Mouse (Mus musculus): Measurements from ENCODE around the gene Katnal1. TPM values are rescaled to one million over a fixed set of nuclear protein-coding genes. Genes with fewer than 3 reads are reported as not detected.
A peak's percentile ranks its signal among the peaks of the same experiment; 100 is the strongest.

Gene Katnal1
- total RNA-seq (2021): 10 to 100 TPM; 10.7 to 10.8 TPM
- long read RNA-seq, experiment 1, full-length matches to known transcripts: 1 of 5 reads
- long read RNA-seq, experiment 1, partial matches to known transcripts: 0 of 5 reads
- long read RNA-seq, experiment 1, other reads (novel, unspliced or antisense): 4 of 5 reads
- long read RNA-seq, experiment 2, full-length matches to known transcripts: 1 of 2 reads
- long read RNA-seq, experiment 2, partial matches to known transcripts: 0 of 2 reads
- long read RNA-seq, experiment 2, other reads (novel, unspliced or antisense): 1 of 2 reads

DNA sequence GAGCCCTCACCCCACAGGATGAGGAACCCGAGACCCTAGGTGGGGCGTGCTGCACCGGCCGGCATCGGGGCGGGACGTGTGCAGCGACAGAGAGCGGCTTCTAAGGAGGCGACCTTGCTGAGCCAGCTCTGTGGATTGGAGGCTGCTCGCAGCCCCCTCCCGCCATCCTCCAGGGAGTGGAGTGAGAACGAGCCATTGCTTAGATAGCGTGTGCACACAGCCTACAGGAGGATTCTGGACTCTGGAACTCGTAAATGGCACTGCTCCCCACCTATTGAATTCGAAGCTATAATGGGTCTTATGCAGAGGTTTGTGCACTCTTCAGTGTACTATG, at the start of gene Katnal1:
TSS of gene Katnal1 (minus strand) at position 205 of the 334 bp plus-strand sequence.
- no peak for DNase-seq

- DNase-seq: no peak
These were observed 49.5 kb upstream of the Katnal1 start for GRCm38 (mm10) chr5:148978458-148979165.

- peak in 1 of 2 experiments; percentile 46 for DNase-seq
These were observed 48.8 kb upstream of the Katnal1 start for GRCm38 (mm10) chr5:148977698-148978457.

DNA sequence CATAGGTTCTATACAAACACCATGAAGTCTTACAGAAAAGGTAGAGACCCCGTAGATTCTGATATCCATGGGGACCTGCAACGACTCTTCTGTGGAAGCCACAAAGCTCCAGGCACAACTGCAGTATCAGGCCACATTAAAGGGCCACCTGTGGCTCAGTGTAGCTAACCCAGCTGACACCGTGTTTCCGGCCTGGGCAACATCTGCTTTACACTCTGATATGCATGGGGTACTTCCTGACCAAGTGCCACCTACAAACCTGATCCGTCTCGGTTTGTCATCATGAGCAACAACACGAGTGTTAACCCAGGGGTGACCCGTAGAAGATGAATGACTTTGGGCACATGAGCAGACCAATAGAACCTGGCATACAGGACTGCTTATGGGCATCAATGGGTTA, 47.8 kb upstream of the Katnal1 start:
- DNase-seq: no peak

GRCm38 (mm10) chr5:148975035-148975434, 45.9 kb upstream of the Katnal1 start:
- DNase-seq: no peak

DNA sequence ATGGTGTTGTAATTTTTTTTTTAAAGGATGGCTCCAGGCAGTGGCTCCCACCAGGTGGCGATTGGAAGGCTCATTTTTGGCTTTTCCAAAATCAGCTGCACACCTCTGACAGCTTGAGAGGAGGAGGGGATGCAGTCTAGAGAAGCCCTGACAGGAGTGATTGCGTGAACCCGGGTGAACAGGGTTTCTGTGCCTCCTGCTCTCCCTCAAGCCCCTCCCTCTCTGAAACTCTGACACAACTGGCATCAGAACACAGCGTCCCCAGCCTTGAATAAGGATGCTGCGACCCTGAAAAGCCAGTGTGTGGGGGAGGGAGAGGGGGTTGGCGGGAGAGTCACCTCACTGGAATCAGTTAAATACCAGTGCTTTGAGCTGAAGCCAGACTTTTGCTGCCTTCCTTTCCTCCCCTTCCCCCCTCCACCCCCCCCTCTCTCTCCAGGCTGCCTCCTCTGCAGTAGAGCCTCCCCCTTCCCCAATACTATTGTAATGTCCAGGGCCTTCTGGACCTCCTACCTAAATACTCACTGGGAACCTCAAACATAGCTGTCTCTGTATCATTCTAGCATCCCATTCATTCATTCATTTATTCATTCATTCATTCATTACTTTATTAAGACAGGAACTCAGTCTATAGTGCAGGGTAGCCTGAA, 44.0 kb upstream of the Katnal1 start:
- DNase-seq: no peak

GRCm38 (mm10) chr5:148972167-148972566, 43.0 kb upstream of the Katnal1 start:
- no peak for DNase-seq

DNA sequence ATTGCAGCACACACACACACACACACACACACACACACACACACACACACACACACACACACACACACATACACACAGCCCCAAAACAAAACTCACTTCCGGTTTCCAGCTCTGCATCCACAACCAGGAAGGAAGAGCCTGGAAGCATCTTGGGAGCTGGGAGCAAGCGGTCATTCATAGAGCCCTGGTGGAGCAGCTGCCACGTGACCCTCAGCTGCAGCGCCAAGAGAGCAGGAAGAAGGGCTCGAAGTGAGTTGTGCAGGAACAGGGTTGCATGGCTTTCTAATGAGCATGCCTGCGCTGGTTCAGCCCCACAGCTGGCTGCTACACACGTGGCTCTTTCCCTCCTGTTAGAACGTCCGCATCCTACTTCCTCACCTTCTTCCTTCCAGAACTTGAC, 40.5 kb upstream of the Katnal1 start:
- DNase-seq: peak; percentile 42 to 76

DNA sequence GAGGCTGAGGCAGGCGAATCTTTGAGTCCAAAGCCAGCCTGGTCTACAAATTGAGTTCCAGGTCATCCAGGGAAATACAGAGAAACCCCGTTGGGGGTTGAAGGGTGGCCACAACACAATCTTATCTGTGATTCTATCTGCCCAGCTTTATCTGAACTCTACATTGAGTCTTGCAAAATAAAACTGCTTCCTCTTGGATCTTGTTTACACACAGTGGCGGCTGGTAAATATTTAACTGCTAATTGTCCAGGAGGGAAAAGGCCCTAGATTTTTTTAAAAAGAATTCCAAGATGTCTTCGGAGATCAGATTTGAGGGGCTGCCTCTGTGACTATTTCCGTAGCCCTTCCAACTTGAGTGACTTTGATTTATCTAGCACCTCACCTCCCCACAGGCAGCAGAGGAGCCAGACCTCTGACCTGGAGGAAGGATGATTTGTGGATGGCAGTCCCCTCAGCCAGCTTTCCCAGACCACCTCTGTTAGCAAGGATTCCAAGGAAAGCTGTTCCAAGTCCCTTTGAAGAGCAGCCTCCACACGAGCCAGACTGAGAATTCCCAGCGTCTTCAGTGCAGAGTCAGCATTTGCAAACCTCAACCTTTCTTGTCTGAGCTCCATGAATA, 39.9 kb upstream of the Katnal1 start:
- DNase-seq: no peak

DNA sequence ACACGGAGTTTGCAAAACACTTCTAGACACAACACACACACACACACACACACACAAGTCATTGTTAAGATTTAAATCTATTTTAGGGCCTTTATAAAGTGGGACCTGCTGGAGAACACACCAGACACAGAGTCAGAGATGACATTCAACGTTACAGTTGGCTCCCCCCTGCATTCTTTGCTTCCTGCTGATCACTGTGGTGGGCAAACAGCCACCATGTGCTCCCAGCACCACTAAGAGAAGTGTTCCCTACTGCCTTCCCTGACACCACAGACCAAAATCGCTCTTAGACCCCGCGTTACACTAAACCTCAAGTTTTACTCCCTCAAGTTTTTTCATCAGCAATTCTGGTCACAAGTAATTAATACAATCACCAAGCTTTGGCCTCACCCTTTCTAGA, 39.1 kb upstream of the Katnal1 start:
- no peak for DNase-seq

DNA sequence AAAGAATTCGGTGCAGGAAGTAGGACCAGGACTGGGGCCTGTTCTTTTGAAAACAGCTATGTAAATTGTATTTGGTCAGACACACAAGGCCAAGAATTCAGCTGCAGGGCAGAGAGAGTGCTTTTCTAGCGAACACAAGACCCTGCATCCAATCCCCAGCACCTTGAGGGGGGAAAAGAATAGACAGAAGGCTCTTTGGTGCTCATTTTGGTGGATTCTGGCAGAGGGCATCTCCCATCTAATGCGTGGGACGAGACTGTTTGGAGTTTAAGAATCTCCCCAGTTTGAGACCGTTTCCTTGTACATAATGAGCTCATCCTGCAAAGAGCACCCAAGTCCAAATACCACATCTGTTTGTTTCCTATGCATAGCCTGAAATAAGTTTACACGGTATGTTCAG, 37.3 kb upstream of the Katnal1 start:
- DNase-seq: no peak

DNA sequence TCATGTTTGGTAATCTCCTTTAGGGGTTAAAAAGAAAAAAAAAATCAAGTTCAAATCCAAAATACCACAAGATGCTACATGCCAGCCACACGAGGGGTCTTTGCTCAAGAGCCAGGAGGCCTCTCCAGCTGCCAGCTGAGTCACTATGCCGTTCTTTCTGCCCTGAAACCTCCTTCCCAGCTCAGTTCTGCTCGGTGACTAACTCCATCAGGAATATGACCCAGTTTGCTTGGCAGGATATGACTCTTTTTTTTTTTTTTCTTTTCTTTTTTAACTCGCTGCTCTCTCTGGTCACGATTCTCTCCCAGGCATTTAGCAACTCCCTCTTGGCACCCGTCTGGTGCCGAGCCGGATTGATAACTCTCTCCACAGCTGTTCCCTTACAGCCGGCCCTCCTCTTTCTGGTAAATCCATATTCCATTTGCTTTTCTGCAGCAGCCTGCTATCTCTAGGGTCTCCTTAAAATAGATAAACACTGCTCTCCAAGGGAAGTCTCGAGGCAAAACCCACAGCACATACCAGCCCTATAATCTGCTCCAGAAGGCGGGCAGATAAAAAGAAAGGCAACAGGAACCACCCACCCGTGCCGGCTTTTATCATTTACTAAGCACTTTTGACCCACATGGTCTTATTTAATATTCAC, 36.7 kb upstream of the Katnal1 start:
- DNase-seq: peak; percentile 76 to 83

DNA sequence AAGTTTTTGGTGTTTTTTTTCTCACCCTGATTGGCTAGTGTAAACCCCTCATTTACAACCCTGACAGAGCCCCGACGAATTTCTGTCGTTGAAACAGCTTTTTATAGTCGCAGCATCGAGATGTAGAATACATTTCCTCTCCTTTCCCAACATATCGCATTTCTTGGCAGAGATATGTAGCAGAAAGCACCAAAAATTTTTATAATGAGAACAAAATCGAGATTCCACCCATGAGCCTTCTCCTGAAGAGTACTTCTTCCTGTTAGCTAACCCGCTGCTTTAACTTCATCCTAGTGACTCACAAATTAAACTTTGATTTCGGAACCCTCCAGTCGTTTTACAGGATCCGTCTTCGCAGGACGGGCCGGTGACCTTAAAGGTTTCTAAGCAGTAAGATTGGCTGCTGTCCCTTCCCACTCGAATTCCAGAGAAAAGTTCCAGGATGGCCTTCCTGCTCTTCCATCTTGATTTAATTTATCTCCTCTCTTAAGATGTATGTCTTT, 36.0 kb upstream of the Katnal1 start:
- DNase-seq: no peak

DNA sequence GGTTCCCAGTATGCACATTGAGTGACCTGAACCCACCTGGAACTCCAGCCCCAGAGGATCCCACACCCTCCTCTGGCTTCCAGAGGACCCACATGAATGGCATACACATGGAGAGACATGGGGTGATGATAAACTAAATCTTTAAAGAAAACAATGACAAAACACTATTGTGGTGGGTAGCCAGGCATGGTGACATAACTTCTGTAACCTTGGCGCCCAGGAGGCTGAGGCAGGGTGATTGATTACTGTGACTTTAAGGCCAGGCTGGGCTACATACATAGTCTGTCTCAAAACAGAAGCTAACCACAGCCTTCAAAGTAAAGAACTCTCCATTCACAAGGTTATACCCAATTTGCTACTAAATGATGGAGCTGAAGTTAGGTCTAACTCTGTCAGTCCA, 35.1 kb upstream of the Katnal1 start:
- no peak for DNase-seq

- DNase-seq: no peak
These were observed 31.1 kb upstream of the Katnal1 start for GRCm38 (mm10) chr5:148960211-148960610.

DNA sequence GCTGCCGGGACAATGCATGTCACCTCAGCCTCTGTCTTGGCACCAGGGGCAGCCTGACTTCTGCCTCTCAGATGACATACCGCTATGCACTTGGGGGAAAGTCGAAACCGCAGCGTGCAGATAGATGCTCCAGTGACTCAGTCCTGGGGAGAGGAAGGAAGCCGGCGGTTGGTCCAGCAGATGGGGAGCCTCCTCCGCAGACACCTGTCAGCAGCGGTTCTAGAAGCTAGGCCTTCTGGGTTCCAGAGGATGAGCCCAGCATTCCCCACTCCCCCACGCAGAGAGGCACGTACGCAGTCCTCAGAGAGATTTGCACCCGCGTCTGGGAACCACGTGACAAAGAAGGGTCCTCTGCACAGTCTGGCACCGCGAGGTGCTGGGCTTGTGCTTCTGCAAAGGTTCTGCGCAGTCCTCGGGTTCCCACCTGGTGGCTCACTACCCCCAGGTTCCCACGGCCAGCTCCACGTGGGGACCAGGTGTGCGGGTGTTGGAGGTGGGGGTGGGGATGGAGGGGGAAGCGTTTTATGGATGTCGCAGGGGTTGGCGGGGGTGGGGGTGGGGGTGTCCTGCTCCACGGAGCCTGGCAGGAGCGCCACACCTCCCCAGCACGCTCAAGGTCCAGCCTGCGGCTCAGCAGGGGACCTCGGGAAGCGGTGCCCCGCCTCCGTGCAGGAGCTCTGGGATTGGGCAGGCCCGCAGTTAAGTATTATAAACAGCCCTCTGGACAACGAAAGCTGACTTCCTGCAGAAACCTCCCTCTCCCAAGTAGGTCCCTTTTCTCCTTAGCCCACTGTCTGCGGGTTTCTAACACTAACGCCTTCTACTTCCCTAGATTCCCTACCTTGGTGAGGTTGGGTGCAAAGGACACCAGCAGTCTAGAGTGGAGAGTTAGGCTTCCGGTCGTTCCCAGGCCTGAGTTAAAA, 30.2 kb upstream of the Katnal1 start:
- peak; percentile 64 to 72 for DNase-seq

GRCm38 (mm10) chr5:148958355-148958754, 29.2 kb upstream of the Katnal1 start:
- DNase-seq: no peak

- no peak for DNase-seq
These were observed 27.9 kb upstream of the Katnal1 start for GRCm38 (mm10) chr5:148956898-148957535.

DNA sequence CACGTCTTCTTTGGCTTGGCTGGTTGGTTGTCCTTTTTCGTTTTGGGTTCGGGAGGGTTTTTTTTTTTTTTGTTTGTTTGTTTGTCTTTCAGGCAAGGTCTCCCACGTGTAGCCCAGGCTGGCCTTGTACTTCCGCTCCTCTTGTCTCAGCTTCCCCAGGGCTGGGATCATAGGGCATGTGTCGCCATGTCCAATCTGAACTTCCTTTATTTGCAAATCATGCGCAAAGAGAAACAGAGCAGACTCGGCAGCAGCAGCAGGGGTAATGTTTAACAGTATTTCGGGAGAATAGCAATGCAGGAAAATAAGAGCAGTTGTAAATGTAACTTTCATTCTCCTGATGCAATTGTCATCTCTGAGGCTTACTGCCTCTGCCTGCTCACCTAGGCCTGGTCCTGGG, 27.0 kb upstream of the Katnal1 start:
- DNase-seq: no peak

DNA sequence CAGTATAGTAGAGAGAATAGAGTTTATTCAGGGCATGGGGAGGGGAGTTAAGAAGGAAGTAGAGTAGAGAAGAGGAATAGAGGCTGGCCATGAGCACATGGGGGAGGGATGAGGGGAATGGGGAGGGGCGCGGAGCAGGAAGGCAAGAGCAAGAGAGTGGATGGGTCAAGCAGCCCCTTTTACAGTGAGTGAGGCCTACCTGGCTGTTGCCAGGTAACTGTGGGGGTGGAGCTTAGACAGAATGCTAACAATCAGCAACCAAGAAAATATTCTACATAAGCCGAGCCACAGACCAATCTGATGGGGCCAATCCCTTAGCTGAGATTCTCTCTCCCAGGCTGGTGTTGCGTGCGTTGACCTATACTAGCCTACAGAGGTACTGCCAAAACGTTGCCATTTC, 26.5 kb upstream of the Katnal1 start:
- no peak for DNase-seq

All from heart, adult 18-20 months (tissue).